Mouse (Mus musculus) heart, adult 18-20 months (tissue): ENCODE data around the gene Ccdc160. TPM values are rescaled to one million over a fixed set of nuclear protein-coding genes. Genes with fewer than 3 reads are reported as not detected.

Source experiments
- DNase-seq, 2 experiments: peaks; one replicate each; pipeline ENCODE4 v3.0.0; 2021 to 2022; ENCODE audit warnings: mixed read lengths in 1 of 2
- long read RNA-seq, 2 experiments: library from polyadenylated mRNA; stranded (forward); transcript quantifications; one replicate each; pipeline ENCODE4 v2.0.0; 2021
- total RNA-seq, 2 experiments: library from RNA; stranded (reverse); gene quantifications; 2 replicates each; pipeline ENCODE4 v1.2.3; 2021

The Ccdc160 gene
- under 1 TPM; 0.27 to 0.36 TPM for total RNA-seq
- long read RNA-seq, experiment 1: 0 reads
- long read RNA-seq, experiment 2: 0 reads

- peak; percentile 63 to 68 for DNase-seq
Measured at GRCm38 (mm10) chrX:52790980-52791593, at the start of gene Ccdc160. Ccdc160 (plus strand) TSS chrX:52791200.

- DNase-seq: no peak
Measured at GRCm38 (mm10) chrX:52743781-52744180, 47.2 kb upstream of the Ccdc160 start.

GRCm38 (mm10) chrX:52744201-52745051 is 46.6 kb upstream of the Ccdc160 start:
- DNase-seq: peak in 1 of 2 experiments; percentile 10

GRCm38 (mm10) chrX:52745462-52745861 is 45.5 kb upstream of the Ccdc160 start:
- no peak for DNase-seq

GRCm38 (mm10) chrX:52745917-52746316 is 45.1 kb upstream of the Ccdc160 start:
- no peak for DNase-seq

- DNase-seq: no peak
Measured at GRCm38 (mm10) chrX:52746849-52747248, 44.2 kb upstream of the Ccdc160 start.

- no peak for DNase-seq
Measured at GRCm38 (mm10) chrX:52753491-52754085, 37.4 kb upstream of the Ccdc160 start.

GRCm38 (mm10) chrX:52757164-52757563 is 33.8 kb upstream of the Ccdc160 start:
- no peak for DNase-seq

- DNase-seq: no peak
Measured at GRCm38 (mm10) chrX:52759232-52759631, 31.8 kb upstream of the Ccdc160 start.

GRCm38 (mm10) chrX:52760191-52760945 is 30.6 kb upstream of the Ccdc160 start:
- DNase-seq: no peak

GRCm38 (mm10) chrX:52762221-52762620 is 28.8 kb upstream of the Ccdc160 start:
- no peak for DNase-seq

- peak in 1 of 2 experiments; percentile 40 for DNase-seq
Measured at GRCm38 (mm10) chrX:52775973-52776372, 15.0 kb upstream of the Ccdc160 start.

- no peak for DNase-seq
Measured at GRCm38 (mm10) chrX:52777671-52778070, 13.3 kb upstream of the Ccdc160 start.

GRCm38 (mm10) chrX:52783898-52784297 is 7.1 kb upstream of the Ccdc160 start:
- peak; percentile 17 to 39 for DNase-seq

GRCm38 (mm10) chrX:52791944-52792719 is 1.1 kb downstream of the Ccdc160 start:
- DNase-seq: no peak

GRCm38 (mm10) chrX:52792861-52793260 is 1.9 kb downstream of the Ccdc160 start:
- no peak for DNase-seq

- no peak for DNase-seq
Measured at GRCm38 (mm10) chrX:52795816-52796215, 4.8 kb downstream of the Ccdc160 start.

GRCm38 (mm10) chrX:52797031-52797625 is 6.1 kb downstream of the Ccdc160 start:
- no peak for DNase-seq

GRCm38 (mm10) chrX:52798255-52798654 is 7.3 kb downstream of the Ccdc160 start:
- DNase-seq: no peak

- no peak for DNase-seq
Measured at GRCm38 (mm10) chrX:52799566-52799965, 8.6 kb downstream of the Ccdc160 start.

GRCm38 (mm10) chrX:52819338-52819737 is 28.3 kb downstream of the Ccdc160 start:
- DNase-seq: no peak
